Mouse (Mus musculus) hindbrain, postnatal 0 days (tissue): ENCODE data around the gene Bhlha15. TPM values are rescaled to one million over a fixed set of nuclear protein-coding genes. Genes with fewer than 3 reads are reported as not detected.
A peak's percentile ranks its signal among the peaks of the same experiment; 100 is the strongest.

ENCODE experiments used
- ATAC-seq: fragments of 200-750 bp; cut with Nextera tagmentation; 2 replicates; pipeline ENCODE4 v1.8.0; 2017; ENCODE audit warnings: mild to moderate bottlenecking, moderate TSS enrichment, moderate library complexity
- DNase-seq: peaks from one replicate; pipeline ENCODE4 v3.0.0-alpha.2; 2015; ENCODE audit warnings: low spot score
- H3K27ac ChIP-seq: fragments of 300-500 bp; sonication (generic); 2 replicates; pipeline ENCODE4 v1.5.1; 2014; ENCODE audit warnings: mild to moderate bottlenecking
- H3K27me3 ChIP-seq: fragments of 300-500 bp; sonication (generic); 2 replicates; pipeline ENCODE4 v1.6.1; 2014; ENCODE audit warnings: low read length, mixed read lengths; ENCODE audit not compliant: insufficient read depth
- H3K36me3 ChIP-seq: fragments of 300-500 bp; sonication (generic); 2 replicates; pipeline ENCODE4 v1.6.1; 2014; ENCODE audit warnings: low read length, mixed read lengths; ENCODE audit not compliant: insufficient read depth
- H3K4me1 ChIP-seq: fragments of 300-500 bp; sonication (generic); 2 replicates; pipeline ENCODE4 v1.6.1; 2014; ENCODE audit warnings: antibody characterized with exemption, low read length, mixed read lengths; ENCODE audit not compliant: insufficient read depth
- H3K4me2 ChIP-seq: fragments of 300-500 bp; sonication (generic); 2 replicates; pipeline ENCODE4 v1.6.1; 2014; ENCODE audit warnings: low read depth, mild to moderate bottlenecking, low read length, moderate library complexity, mixed read lengths
- H3K4me3 ChIP-seq: fragments of 300-500 bp; sonication (generic); 2 replicates; pipeline ENCODE4 v1.5.1; 2014; ENCODE audit warnings: low read length
- H3K9ac ChIP-seq: fragments of 300-500 bp; sonication (generic); replicated peaks from 2 replicates; pipeline ENCODE4 v1.6.1; 2014; ENCODE audit warnings: mild to moderate bottlenecking, low read length, moderate library complexity, mixed read lengths
- H3K9me3 ChIP-seq: fragments of 300-500 bp; sonication (generic); 2 replicates; pipeline ENCODE4 v1.6.1; 2016; ENCODE audit warnings: low read length, mixed read lengths
- CTCF ChIP-seq: IDR thresholded peaks from 2 replicates; pipeline ENCODE4 v1.5.1; 2016; ENCODE audit warnings: antibody characterized with exemption, control low read depth, low read depth
- WGBS: fragments of 180-500 bp; shearing (Covaris S2); extraction: QIAGEN DNeasy Blood & Tissue Kit; methylation state at CpG from one replicate; pipeline ENCODE4 v1.1.7; 2014; 5-methylcytosine and 5-hydroxymethylcytosine counted together
- polyA plus RNA-seq: library from polyadenylated mRNA; unstranded; fragments of >200 nt; fragmentation: Nextera tagmentation; extraction: Ambion mirVana; gene quantifications from 2 replicates; pipeline ENCODE4 v1.2.1, GENCODE M21; 2015
- total RNA-seq: library from RNA; depleted of rRNA; stranded (reverse); fragments of >200 nt; gene quantifications from 2 replicates; pipeline ENCODE4 v1.2.3, GENCODE M21; 2014

Bhlha15 gene
- total and polyA plus RNA-seq, 2 experiments from 2014 or later = 0.08 to 0.10 TPM

- ATAC-seq = no peak
These were observed 30.9 kb upstream of the Bhlha15 start for GRCm38 (mm10) chr5:144159137-144159536.

GRCm38 (mm10) chr5:144162080-144162812 lies 27.8 kb upstream of the Bhlha15 start:
- WGBS = 90% methylated on average over 5 of the region's 5 CpGs
- Histone ChIP-seq H3K4me2 (no peak overlapping the region), H3K4me1 (no peaks in the 10 kb centered on the region), H3K9ac (no peak overlapping the region), H3K27me3 (no peaks in the 10 kb centered on the region), H3K27ac (no peak overlapping the region), H3K36me3 (peaks cover 29% of the 10 kb centered on the region; the same call in 1 of the 2 replicates), H3K4me3 (no peak overlapping the region), H3K9me3 (no peaks in the 10 kb centered on the region)
- no peak for ATAC-seq
- TF ChIP-seq CTCF = no peak
- DNase-seq = no peak

More at GRCm38 (mm10) chr5:144159137-144159536, 30.9 kb upstream of the Bhlha15 start:
- Histone ChIP-seq H3K27me3 (no peaks in the 10 kb centered on the region), H3K4me3 (no peak overlapping the region), H3K27ac (peak overlapping the region; percentile 38; the same call in 1 of the 2 replicates), H3K36me3 (peaks cover 22% of the 10 kb centered on the region; the same call in 1 of the 2 replicates), H3K9ac (no peak overlapping the region), H3K4me2 (no peak overlapping the region), H3K9me3 (no peaks in the 10 kb centered on the region), H3K4me1 (no peaks in the 10 kb centered on the region)
- TF ChIP-seq CTCF = no peak
- WGBS = 80% methylated on average over 8 of the region's 8 CpGs
- DNase-seq = no peak

DNA sequence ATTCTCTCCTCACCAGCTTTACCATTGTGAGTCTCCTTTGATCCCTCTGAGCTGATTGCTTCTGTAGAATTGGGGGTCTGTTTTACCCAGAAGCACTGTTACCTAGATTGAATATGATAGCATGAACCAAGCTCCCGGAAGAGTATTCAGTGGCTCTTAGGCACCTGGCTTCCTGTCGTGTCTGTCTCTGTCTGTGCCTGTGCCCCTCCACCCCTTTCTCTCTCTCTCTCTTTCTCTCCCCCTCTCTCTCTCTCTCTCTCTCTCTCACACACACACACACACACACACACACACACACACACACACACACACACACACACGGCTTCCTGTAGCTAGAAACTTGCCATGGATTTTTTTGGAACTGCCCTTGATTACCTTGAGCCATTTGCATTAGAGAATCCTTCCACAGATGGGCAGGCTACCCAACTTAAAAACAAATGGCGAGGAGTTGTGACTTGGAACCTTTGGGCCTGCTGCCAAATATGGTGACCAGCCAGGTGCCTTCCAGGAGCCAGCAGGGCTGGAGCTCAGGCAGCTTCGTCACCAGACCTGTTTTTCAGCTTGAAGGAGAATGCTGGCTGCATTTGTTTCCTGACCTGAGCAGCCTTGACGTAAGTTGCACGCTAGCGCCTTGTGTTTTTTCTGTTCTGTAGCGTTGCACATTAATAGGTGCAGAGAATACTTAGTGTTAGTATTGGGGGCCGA lies 27.1 kb upstream of the Bhlha15 start:
- no peak overlapping the region for H3K4me2 ChIP-seq
- ATAC-seq (no peak), DNase-seq (no peak)
- H3K27ac ChIP-seq = no peak overlapping the region
- 81% methylated on average over 10 of the region's 10 CpGs for WGBS
- no peak overlapping the region for H3K4me3 ChIP-seq
- H3K4me1 ChIP-seq = no peaks in the 10 kb centered on the region
- H3K27me3 ChIP-seq = no peaks in the 10 kb centered on the region
- TF ChIP-seq CTCF = no peak
- H3K9me3 ChIP-seq = no peaks in the 10 kb centered on the region
- peaks cover 28% of the 10 kb centered on the region; the same call in 1 of the 2 replicates for H3K36me3 ChIP-seq
- no peak overlapping the region for H3K9ac ChIP-seq

DNA sequence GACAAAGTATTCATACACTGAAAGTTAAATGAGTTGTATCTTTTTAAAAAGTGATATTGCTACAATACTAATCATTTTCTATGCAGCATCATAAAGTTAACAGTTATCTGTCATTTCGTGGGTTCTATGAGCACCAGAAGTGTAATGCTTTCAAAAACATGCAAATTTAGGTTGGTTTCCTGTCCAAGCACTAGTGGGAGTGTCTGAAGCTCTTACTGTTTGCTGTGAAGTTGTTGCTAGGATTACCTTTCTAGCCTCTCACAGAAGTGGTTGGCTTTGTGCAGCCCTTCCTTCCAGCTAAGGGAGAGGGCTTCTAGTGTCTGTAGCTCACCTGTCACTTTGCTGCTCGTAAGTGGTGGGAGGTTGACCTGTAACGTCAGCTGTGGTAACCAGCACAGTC lies 24.3 kb upstream of the Bhlha15 start:
- Histone ChIP-seq H3K27me3 (no peaks in the 10 kb centered on the region), H3K4me3 (no peak overlapping the region), H3K27ac (no peak overlapping the region), H3K4me2 (no peak overlapping the region), H3K4me1 (no peaks in the 10 kb centered on the region), H3K9ac (0 out of 2 replicates have a peak overlapping the region, but pooled peaks have one; percentile 24), H3K9me3 (no peaks in the 10 kb centered on the region), H3K36me3 (peaks cover 28% of the 10 kb centered on the region; the same call in 1 of the 2 replicates)
- ATAC-seq (no peak), DNase-seq (no peak)
- no peak for TF ChIP-seq CTCF
- 89% methylated on average over 3 of the region's 3 CpGs for WGBS

GRCm38 (mm10) chr5:144169275-144169975 lies 20.7 kb upstream of the Bhlha15 start:
- WGBS = 67% methylated on average over 8 of the region's 8 CpGs
- ATAC-seq (peak; percentile 58; the same call in 1 of the 2 replicates), DNase-seq (peak; percentile 37)
- H3K27me3 ChIP-seq = no peaks in the 10 kb centered on the region
- H3K9me3 ChIP-seq = no peaks in the 10 kb centered on the region
- H3K36me3 ChIP-seq = peaks cover 46% of the 10 kb centered on the region
- H3K4me3 ChIP-seq = no peak overlapping the region
- H3K27ac ChIP-seq = peak overlapping the region; percentile 16; the same call in 1 of the 2 replicates
- no peak overlapping the region for H3K9ac ChIP-seq
- no peak overlapping the region for H3K4me2 ChIP-seq
- no peak for TF ChIP-seq CTCF
- no peaks in the 10 kb centered on the region for H3K4me1 ChIP-seq

GRCm38 (mm10) chr5:144173648-144174047 lies 16.4 kb upstream of the Bhlha15 start:
- 92% methylated on average over 18 of the region's 18 CpGs for WGBS
- ATAC-seq = no peak
- no peak for TF ChIP-seq CTCF
- no peak for DNase-seq
- Histone ChIP-seq H3K9me3 (no peaks in the 10 kb centered on the region), H3K4me3 (no peak overlapping the region), H3K27me3 (no peaks in the 10 kb centered on the region), H3K9ac (no peak overlapping the region), H3K4me1 (no peaks in the 10 kb centered on the region), H3K36me3 (peaks cover 51% of the 10 kb centered on the region), H3K4me2 (no peak overlapping the region), H3K27ac (no peak overlapping the region)
